Mouse (Mus musculus) liver, embryonic 14.5 days (tissue): ENCODE measurements around the gene Ces2a.

Experiments
- CTCF ChIP-seq: IDR thresholded peaks from 2 replicates; pipeline ENCODE4 v1.5.1; 2016; ENCODE audit warnings: antibody characterized with exemption, low read depth, control low read depth
- EP300 ChIP-seq: IDR thresholded peaks from 2 replicates; pipeline ENCODE4 v1.6.1; 2016; ENCODE audit warnings: antibody characterized with exemption, low read depth

DNA sequence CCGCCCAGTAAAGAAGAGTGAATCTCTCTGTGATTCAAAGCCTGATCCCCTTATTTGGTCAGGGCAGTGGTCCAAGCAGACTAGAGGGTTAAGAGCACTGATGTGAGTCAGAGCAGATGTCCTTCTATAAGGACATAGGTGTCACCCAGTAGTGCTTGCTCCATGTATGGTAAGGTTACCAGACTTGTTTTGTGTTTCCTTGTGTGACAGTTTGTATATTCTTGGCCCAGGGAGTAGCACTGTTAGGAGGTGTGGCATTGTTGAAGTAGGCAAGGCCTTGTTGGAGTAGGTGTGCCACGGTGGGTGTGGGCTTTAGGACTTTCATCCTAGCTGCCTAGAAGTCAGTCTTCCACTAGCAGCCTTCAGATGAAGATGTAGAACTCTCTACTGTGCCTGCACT lies 31.9 kb upstream of the Ces2a start:
- TF ChIP-seq CTCF (no peak), EP300 (no peak)
